Mouse (Mus musculus) lung, postnatal 0 days (tissue): ENCODE measurements around the gene Pbx2. TPM values are rescaled to one million over a fixed set of nuclear protein-coding genes. Genes with fewer than 3 reads are reported as not detected.

ENCODE experiments used
- ATAC-seq: fragments of 200-750 bp; cut with Nextera tagmentation; 2 replicates; pipeline ENCODE4 v1.8.0; 2017; ENCODE audit warnings: moderate library complexity
- DNase-seq: peaks from one replicate; pipeline ENCODE4 v3.0.0-alpha.2; 2016; ENCODE audit warnings: low spot score
- H3K27ac ChIP-seq: fragments of 300-500 bp; sonication (generic); 2 replicates; pipeline ENCODE4 v1.5.1; 2014; ENCODE audit warnings: antibody characterized with exemption, mild to moderate bottlenecking, low read length, mixed read lengths
- H3K27me3 ChIP-seq: fragments of 300-500 bp; sonication (generic); replicated peaks from 2 replicates; pipeline ENCODE4 v1.6.1; 2014; ENCODE audit warnings: low read length, mixed read lengths; ENCODE audit not compliant: insufficient read depth
- H3K36me3 ChIP-seq: fragments of 300-500 bp; sonication (generic); 2 replicates; pipeline ENCODE4 v1.6.1; 2014; ENCODE audit warnings: low read length, mixed read lengths; ENCODE audit not compliant: insufficient read depth
- H3K4me1 ChIP-seq: fragments of 300-500 bp; sonication (generic); 2 replicates; pipeline ENCODE4 v1.6.1; 2014; ENCODE audit warnings: antibody characterized with exemption, low read depth, low read length, mixed read lengths; ENCODE audit not compliant: insufficient read depth
- H3K4me2 ChIP-seq: fragments of 300-500 bp; sonication (generic); replicated peaks from 2 replicates; pipeline ENCODE4 v1.6.1; 2014; ENCODE audit warnings: low read depth, mild to moderate bottlenecking, low read length, moderate library complexity, mixed read lengths
- H3K4me3 ChIP-seq: fragments of 300-500 bp; sonication (generic); 2 replicates; pipeline ENCODE4 v1.5.1; 2014; ENCODE audit warnings: low read depth, low read length
- H3K9ac ChIP-seq: fragments of 300-500 bp; sonication (generic); replicated peaks from 2 replicates; pipeline ENCODE4 v1.6.1; 2014; ENCODE audit warnings: low read depth, mild to moderate bottlenecking
- H3K9me3 ChIP-seq: fragments of 300-500 bp; sonication (generic); 2 replicates; pipeline ENCODE4 v1.6.1; 2016; ENCODE audit warnings: low read length, mixed read lengths
- CTCF ChIP-seq: IDR thresholded peaks from 2 replicates; pipeline ENCODE4 v1.5.1; 2016; ENCODE audit warnings: antibody characterized with exemption, mild to moderate bottlenecking
- EP300 ChIP-seq: IDR thresholded peaks from 2 replicates; pipeline ENCODE4 v1.6.1; 2016; ENCODE audit warnings: antibody characterized with exemption, mild to moderate bottlenecking, control low read depth
- WGBS: fragments of 180-500 bp; shearing (Covaris S2); extraction: QIAGEN DNeasy Blood & Tissue Kit; methylation state at CpG from one replicate; pipeline ENCODE4 v1.1.7; 2014; 5-methylcytosine and 5-hydroxymethylcytosine counted together
- polyA plus RNA-seq: library from polyadenylated mRNA; unstranded; fragments of >200 nt; fragmentation: Nextera tagmentation; extraction: Ambion mirVana; gene quantifications from 2 replicates; pipeline ENCODE4 v1.2.1, GENCODE M21; 2015

The Pbx2 gene
- polyA plus RNA-seq, 1 experiment from 2014 or later, result 15.0 TPM

DNA sequence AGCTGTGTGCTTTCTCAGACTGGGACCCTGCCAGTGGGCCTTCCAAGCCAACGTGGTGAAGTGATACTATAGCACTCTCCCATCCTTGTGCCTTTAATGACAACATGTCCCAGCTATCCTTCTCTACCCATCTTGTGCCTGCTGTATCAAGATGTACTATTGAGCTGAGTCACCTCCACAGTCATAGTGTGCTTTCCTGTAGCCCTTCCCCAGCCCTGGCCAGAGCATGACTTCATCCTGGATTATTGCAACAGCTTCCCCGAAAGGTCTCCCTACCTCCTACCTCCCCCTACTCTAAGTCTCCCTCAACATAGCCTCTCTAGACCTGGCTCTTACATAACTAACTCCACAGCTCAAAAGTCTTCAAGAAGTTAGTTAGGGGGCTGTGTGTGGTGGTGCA lies 44.6 kb downstream of the Pbx2 start:
- Histone ChIP-seq H3K4me1 (peaks cover 3% of the 10 kb centered on the region; the same call in 1 of the 2 replicates), H3K4me2 (no peak overlapping the region), H3K4me3 (no peak overlapping the region), H3K27me3 (peaks cover 30% of the 10 kb centered on the region), H3K9me3 (no peaks in the 10 kb centered on the region), H3K9ac (no peak overlapping the region), H3K27ac (no peak overlapping the region), H3K36me3 (no peaks in the 10 kb centered on the region)
- ATAC-seq (no peak), DNase-seq (no peak)
- 62% methylated on average over 2 of the region's 2 CpGs for WGBS
- no peak for TF ChIP-seq EP300
- no peak for TF ChIP-seq CTCF

DNA sequence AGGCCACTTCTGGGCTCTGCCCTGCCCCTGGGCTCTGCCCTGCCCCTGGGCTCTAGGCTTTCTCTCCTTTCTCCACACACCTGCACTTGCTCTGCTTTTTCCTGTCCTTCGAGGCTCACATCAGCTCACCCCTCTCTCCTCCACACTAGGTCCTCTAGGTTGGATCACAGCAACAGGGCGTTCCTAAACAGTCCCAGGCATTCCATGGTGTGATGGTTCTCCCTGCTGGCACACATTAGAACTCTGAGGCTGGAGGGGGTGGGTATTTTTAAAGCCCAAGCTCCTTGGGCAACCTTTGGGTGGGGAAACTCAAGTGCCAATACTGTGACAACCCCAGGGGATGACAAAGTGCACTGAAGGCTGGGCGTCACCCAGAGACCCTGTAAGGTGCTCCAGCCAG lies 46.4 kb downstream of the Pbx2 start:
- no peaks in the 10 kb centered on the region for H3K36me3 ChIP-seq
- no peak overlapping the region for H3K4me3 ChIP-seq
- H3K9me3 ChIP-seq, result no peaks in the 10 kb centered on the region
- WGBS, result 57% methylated on average over 3 of the region's 3 CpGs
- DNase-seq, result no peak
- 0 out of 2 replicates have a peak, but pooled peaks have one; percentile 7 for TF ChIP-seq CTCF
- no peak for TF ChIP-seq EP300
- H3K4me1 ChIP-seq, result peaks cover 3% of the 10 kb centered on the region; the same call in 1 of the 2 replicates
- H3K9ac ChIP-seq, result no peak overlapping the region
- no peak overlapping the region for H3K4me2 ChIP-seq
- no peak overlapping the region for H3K27ac ChIP-seq
- H3K27me3 ChIP-seq, result peaks cover 19% of the 10 kb centered on the region; the same call in 1 of the 2 replicates
- ATAC-seq, result no peak

DNA sequence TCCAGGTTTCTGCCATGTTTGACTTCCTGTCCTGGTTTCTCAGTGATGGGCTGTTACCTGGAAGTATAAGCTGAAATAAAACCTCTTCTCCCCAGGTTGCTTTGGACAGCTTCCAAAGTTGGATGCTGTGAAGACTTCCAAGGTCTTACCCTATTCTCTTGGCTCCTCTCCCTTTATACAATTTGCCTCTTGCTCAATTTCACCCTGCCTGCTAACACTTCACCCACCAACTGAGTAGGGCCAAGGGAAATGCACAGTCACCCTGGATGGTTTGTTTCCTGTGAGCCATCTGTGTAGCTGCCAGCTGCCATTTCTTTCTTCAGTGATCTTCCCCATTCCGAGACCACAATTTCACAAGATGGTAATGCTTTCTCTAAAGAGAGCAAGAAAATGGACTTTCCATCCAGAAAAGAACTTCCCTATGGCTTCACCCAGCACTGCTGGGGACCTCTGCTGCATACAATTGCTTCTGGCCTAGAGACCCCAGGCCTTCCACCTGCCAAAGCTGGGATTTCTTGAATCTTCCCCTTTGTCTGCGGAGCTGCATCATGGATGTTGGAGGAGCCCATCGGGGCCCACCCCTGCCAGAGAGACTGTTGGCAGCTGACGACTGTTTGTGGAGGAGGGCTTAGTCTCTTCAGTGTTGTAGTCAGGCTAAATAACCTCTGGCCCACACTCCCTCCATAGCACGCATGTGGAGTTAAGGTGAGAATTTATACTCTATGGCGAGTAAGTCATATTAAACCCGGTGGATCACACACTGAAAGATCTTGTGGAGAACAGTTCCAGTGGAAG lies 48.6 kb downstream of the Pbx2 start:
- Histone ChIP-seq H3K27ac (peak overlapping the region; percentile 44), H3K9ac (no peak overlapping the region), H3K4me2 (no peak overlapping the region), H3K36me3 (no peaks in the 10 kb centered on the region), H3K4me1 (peaks cover 3% of the 10 kb centered on the region; the same call in 1 of the 2 replicates), H3K9me3 (no peaks in the 10 kb centered on the region), H3K27me3 (no peaks in the 10 kb centered on the region), H3K4me3 (no peak overlapping the region)
- WGBS, result 72% methylated on average over 7 of the region's 7 CpGs
- no peak for TF ChIP-seq CTCF
- no peak for TF ChIP-seq EP300
- ATAC-seq, result no peak
- peak; percentile 51 for DNase-seq

DNA sequence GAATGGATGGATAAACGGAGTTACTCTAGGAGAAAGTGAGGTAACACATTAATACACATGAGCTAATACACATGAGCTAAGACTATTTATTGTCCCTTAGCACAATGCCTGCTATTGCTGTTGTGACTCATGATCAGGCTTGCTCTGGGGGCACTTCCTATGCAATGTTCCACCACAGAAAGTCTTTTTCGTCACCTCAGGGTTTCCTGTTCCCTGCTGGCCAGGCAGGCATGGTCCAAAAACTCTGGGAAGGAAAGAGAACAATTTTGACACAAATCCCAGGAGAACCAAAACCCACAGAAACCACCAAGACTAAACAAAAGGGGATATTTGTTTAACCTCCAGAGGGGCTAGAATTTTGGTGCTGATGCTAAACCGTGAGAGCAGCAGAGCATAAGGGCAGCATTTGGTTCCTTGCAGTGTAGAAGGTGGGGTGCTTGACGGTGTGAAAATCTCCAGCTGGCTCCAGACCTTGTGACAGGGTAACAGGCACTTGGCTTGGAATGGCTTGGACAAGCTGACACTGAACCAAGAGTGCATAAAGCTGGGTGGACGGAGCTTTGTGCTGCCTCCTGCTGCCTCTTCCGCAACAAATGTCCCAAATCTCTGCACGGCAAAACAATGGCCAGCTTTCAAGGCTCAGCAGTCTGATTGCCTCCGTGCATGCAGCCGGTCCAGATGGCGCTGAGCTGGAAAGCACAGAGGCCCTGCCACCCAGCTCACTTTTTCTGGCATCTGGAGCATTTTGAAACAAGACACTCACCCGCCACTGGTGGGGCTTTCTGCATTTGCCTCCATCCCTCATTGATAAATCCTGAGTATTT lies 49.9 kb downstream of the Pbx2 start:
- peak; percentile 81 for DNase-seq
- Histone ChIP-seq H3K9ac (no peak overlapping the region), H3K4me1 (peaks cover 10% of the 10 kb centered on the region), H3K9me3 (no peaks in the 10 kb centered on the region), H3K27me3 (no peaks in the 10 kb centered on the region), H3K4me2 (no peak overlapping the region), H3K4me3 (no peak overlapping the region), H3K27ac (peak overlapping the region; percentile 68), H3K36me3 (no peaks in the 10 kb centered on the region)
- TF ChIP-seq EP300 (peak; percentile 27; the same call in 1 of the 2 replicates), CTCF (peak; percentile 54)
- peak; percentile 46 for ATAC-seq
- WGBS, result 13% methylated on average over 11 of the region's 11 CpGs

DNA sequence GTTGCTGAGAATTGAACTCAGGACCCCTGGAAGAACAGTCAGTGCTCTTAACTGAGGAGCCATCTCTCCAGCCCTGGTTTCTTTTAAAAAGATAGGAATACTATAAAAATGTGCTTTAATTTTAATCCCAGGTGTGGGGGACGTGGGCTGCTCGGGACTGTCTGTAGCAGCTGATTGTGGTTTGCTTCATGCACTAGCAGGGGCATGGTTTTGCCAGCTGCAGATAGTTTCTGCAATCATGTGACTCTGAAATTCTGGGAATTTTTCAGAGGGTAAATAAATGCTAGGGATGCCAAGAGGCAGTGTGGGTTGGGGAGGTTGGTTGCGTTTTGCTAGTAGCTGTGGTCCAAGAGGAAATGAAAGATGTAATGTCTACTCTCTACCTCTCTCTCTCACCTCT lies 50.9 kb downstream of the Pbx2 start:
- WGBS, result 74% methylated on average over 3 of the region's 3 CpGs
- Histone ChIP-seq H3K4me3 (no peak overlapping the region), H3K9me3 (no peaks in the 10 kb centered on the region), H3K9ac (no peak overlapping the region), H3K36me3 (no peaks in the 10 kb centered on the region), H3K4me1 (peaks cover 10% of the 10 kb centered on the region), H3K27me3 (no peaks in the 10 kb centered on the region), H3K4me2 (no peak overlapping the region), H3K27ac (no peak overlapping the region)
- ATAC-seq, result no peak
- TF ChIP-seq CTCF, result no peak
- TF ChIP-seq EP300, result no peak
- DNase-seq, result no peak

DNA sequence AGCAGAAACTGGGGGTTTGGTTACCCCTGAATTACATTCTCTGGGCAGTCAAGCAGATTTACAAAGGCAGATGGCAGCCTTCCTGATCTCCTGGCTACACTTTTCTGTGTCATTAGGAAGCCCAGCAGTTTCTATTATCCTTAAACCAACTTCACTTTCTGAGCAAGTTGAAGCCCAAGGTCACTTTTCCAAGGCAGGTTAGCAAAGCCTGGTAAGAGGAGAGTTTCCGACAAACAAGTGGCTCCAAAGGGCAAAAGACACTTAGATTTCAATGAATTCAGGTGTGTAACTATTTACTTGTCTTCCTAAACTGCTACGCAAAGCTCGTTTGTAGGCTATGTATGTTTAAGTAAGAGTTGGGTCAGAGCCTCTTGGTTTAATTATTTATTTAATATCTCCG lies 52.3 kb downstream of the Pbx2 start:
- WGBS, result 82% methylated on average over 4 of the region's 4 CpGs
- H3K27me3 ChIP-seq, result no peaks in the 10 kb centered on the region
- H3K36me3 ChIP-seq, result no peaks in the 10 kb centered on the region
- ATAC-seq (no peak), DNase-seq (no peak)
- H3K9ac ChIP-seq, result no peak overlapping the region
- no peaks in the 10 kb centered on the region for H3K9me3 ChIP-seq
- H3K4me3 ChIP-seq, result no peak overlapping the region
- no peak for TF ChIP-seq CTCF
- no peak for TF ChIP-seq EP300
- no peak overlapping the region for H3K4me2 ChIP-seq
- H3K4me1 ChIP-seq, result peaks cover 15% of the 10 kb centered on the region
- no peak overlapping the region for H3K27ac ChIP-seq
